Mouse (Mus musculus) right cerebral cortex, postnatal 25 days (tissue): ENCODE results near the gene Kcnh7.

ENCODE experiments used
- DNase-seq: peaks from one replicate; pipeline ENCODE4 v3.0.0; 2022

Gene Kcnh7

GRCm38 (mm10) chr2:63183563-63184545 lies at the start of gene Kcnh7:
Gene Kcnh7, minus strand, starts transcription at chr2:63184287.
- DNase-seq = peak; percentile 55

GRCm38 (mm10) chr2:63207435-63207834 lies 23.3 kb upstream of the Kcnh7 start:
- no peak for DNase-seq

GRCm38 (mm10) chr2:63186014-63186413 lies 1.9 kb upstream of the Kcnh7 start:
- DNase-seq = no peak

- peak; percentile 53 for DNase-seq
Observed at GRCm38 (mm10) chr2:63184551-63185430, 704 bp upstream of the Kcnh7 start.

DNA sequence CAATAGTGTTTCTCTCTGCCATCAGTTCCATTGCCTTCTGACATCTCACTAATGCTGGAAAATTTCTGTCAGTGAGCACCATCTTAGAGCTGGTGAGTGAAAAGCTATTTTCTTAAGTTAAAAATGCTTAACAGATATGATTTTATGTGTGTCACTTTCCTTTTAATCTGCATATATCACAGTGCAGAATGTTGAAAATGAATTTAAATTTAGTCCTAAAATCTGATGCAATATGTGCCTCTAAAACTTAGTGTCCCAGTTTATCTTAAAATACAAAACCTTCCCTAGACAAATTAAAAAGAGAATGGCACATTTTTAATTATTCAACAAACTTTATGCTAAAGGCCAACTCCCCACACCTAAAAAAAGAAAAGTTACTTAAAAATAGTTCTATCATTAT lies 30.4 kb downstream of the Kcnh7 start:
- DNase-seq = no peak

- DNase-seq = no peak
Observed at GRCm38 (mm10) chr2:63127762-63128516, 56.1 kb downstream of the Kcnh7 start.

DNA sequence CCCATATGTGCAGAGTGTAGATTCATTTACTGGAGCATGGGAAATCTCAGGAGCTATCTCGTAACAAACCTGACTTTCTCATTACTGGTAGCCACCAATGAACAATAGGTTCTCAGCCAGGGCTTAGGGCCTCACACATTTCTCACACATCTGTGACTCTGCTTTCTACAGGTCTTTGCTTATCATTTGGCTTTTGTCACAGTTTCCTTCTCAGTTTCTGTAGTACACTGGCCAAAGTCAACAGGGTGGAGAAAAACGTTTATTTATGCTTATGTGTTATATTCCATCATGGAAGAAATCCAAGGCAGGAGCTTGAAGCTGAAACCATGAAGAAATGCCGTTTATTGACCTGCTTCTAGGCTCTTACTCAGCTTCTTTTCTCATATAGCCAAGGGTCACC lies 63.8 kb downstream of the Kcnh7 start:
- DNase-seq = no peak

GRCm38 (mm10) chr2:63117209-63118193 lies 66.6 kb downstream of the Kcnh7 start:
- peak; percentile 29 for DNase-seq

DNA sequence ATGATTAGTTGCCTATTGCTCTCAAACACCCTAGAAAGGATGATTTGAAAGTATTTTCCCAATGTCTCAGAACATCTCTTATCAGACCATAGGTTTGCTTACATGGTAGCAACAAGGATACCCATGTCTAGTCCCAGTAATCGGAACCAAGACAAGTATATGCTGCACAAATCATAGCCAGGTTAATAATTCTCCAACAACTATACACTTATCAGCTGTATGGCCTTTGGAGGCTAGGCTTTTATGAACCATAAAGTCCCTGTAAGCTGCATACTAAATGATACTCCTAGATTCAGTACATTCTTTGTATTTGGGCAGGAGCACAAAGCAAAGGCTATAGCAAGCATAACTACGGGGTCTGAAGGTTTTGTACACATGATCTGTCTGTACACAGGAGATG lies 78.1 kb downstream of the Kcnh7 start:
- no peak for DNase-seq

- no peak for DNase-seq
Observed at GRCm38 (mm10) chr2:63099676-63100075, 84.4 kb downstream of the Kcnh7 start.

DNA sequence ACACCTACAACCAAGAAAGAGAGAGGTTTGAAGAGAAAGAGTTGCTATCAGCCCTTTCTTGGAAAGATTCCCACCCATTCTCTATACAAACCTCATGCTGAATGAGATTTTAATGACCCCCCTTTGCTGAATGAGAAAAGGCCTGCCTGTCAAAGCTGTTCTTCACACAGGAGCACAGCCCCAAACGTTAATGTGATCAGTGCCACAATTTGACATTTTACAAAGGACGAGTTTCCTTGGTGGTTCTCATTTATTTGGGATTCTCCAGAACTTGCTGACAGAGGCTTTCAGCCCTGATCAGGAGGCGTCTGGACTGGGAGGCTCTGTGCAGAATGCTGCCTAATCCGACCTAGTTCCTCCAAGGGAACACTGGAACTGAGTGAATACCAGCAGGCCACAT lies 92.3 kb downstream of the Kcnh7 start:
- no peak for DNase-seq

DNA sequence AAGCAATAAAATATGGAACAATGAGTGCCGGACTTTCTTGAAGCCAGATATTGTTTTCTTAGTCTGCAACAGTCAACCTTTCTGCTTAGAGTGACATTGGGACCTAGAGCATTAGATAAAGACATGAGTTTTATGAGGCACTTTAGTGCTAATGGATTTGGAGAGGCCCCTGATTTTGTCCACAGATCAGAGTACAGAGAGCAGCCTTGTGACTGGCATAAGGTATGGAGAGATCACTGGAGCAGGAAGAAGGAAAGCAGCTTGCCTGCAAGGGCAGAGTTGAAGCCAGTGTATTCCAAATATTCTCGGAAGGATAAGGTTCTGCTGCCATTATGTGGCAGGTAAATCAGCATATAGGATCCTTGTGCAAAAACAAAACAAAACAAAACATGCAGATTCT lies 93.6 kb downstream of the Kcnh7 start:
- no peak for DNase-seq

GRCm38 (mm10) chr2:63058386-63058785 lies 125.7 kb downstream of the Kcnh7 start:
- DNase-seq = no peak

DNA sequence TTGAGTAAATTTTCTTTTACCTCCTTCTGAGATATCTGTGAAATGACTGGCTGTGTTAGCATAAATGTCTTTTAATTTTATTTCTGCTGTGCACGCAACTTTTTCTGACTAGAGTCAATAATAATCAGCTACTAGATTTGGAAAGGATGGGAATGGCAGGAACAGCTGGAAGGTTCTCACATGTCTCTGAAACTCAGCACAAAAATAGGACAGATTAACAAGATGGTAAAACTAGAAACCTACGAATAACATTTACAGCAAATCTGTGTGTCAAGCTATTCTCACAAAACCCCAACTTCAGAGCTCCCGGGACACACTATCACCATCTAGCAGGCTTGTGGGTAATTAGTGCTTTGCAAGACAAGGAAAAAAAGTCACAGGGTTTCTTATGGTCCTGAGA lies 134.2 kb downstream of the Kcnh7 start:
- no peak for DNase-seq

GRCm38 (mm10) chr2:63039718-63040117 lies 144.4 kb downstream of the Kcnh7 start:
- DNase-seq = no peak

DNA sequence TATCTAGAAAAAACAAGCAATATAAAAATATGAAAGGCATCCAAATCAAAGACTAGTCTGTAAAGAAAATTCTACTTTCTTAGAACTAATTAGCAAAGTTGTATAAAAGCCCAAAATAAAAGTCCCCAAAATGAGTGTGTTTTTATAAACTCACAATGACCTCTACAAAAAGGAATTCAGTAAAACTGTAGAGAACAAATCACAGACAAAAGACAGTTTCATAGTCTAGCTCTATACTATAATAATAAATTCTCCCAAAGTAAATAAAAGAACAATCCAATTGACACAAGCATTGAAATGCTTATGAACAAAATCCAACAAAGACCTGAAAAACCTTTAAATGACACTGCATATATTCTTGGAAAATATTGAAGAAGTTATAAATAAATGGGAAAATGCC lies 169.2 kb downstream of the Kcnh7 start:
- DNase-seq = no peak

DNA sequence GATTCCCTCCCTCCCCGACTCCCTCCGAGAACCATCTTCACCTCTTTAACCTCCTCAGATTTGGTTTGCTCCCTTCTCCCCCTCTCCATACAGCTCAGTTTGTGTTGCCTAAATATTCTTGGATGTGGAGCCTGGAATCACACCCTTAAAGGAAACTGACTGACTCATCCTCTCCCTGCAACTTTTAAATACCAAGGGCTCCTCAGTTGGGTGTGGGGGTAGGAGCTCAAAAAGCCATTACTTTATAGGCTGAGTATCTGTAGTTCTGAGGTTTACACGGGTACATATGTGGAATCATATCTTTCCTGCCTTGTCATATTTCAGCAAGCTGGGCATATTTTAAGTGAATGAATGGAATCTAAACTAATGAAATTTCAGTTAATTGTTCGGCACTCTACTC lies 174.9 kb downstream of the Kcnh7 start:
- no peak for DNase-seq

DNA sequence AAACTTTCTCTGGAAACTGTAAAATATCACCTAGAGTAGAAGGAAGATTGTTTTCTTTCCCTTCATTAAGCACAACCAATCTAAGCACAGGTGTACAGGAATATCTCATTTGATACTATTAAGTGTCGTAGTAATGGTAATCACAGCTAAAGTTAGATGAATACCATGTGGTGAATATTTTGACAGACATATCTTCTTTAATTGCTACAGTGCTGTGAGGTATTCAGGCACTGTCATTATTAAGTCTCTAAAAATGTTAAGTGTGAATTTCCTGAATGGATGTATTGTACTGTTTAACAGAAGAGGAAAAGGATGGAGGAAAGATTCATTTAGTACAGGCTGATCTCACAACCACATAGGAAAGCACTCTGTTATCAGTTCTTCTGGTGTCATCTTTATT lies 181.3 kb downstream of the Kcnh7 start:
- no peak for DNase-seq

GRCm38 (mm10) chr2:62997692-62998091 lies 186.4 kb downstream of the Kcnh7 start:
- no peak for DNase-seq

GRCm38 (mm10) chr2:62988616-62989015 lies 195.5 kb downstream of the Kcnh7 start:
- DNase-seq = no peak

GRCm38 (mm10) chr2:62983936-62984335 lies 200.2 kb downstream of the Kcnh7 start:
- no peak for DNase-seq
